Mouse (Mus musculus): ENCODE measurements around the gene Hs3st6.

- TF ChIP-seq CTCF (IDR thresholded peaks at IDR 0.05; ENCODE audit: insufficient read depth, low read depth, low read length) (no peak), POLR2A (IDR thresholded peaks at IDR 0.05; ENCODE audit: insufficient read depth, low read depth, low read length) (no peak)
These were observed 42.0 kb downstream of the Hs3st6 start for GRCm38 (mm10) chr17:24794791-24795190.
